Mouse (Mus musculus) stomach, embryonic 14.5 days (tissue): ENCODE data around the gene Olfr968. TPM values are rescaled to one million over a fixed set of nuclear protein-coding genes. Genes with fewer than 3 reads are reported as not detected.

Experiments
- ATAC-seq: fragments of 200-750 bp; cut with Nextera tagmentation; 2 replicates; pipeline ENCODE4 v1.8.0; 2017; ENCODE audit warnings: low read depth, moderate TSS enrichment; ENCODE audit not compliant: insufficient number of reproducible peaks, insufficient read depth, low FRiP score
- H3K27ac ChIP-seq: fragments of 300-500 bp; sonication (generic); 2 replicates; pipeline ENCODE4 v1.5.1; 2014; ENCODE audit warnings: mild to moderate bottlenecking, low read length, moderate library complexity, mixed read lengths
- H3K27me3 ChIP-seq: fragments of 300-500 bp; sonication (generic); 2 replicates; pipeline ENCODE4 v1.6.1; 2014; ENCODE audit warnings: low read length, control low read depth, mixed read lengths; ENCODE audit not compliant: control insufficient read depth, insufficient read depth
- H3K36me3 ChIP-seq: fragments of 300-500 bp; sonication (generic); 2 replicates; pipeline ENCODE4 v1.6.1; 2014; ENCODE audit warnings: mild to moderate bottlenecking, control low read depth, low read length, moderate library complexity, mixed read lengths; ENCODE audit not compliant: control insufficient read depth, insufficient read depth
- H3K4me1 ChIP-seq: fragments of 300-500 bp; sonication (generic); 2 replicates; pipeline ENCODE4 v1.6.1; 2014; ENCODE audit warnings: low read length, control low read depth, mixed read lengths; ENCODE audit not compliant: control insufficient read depth, insufficient read depth
- H3K4me2 ChIP-seq: fragments of 300-500 bp; sonication (generic); replicated peaks from 2 replicates; pipeline ENCODE4 v1.6.1; 2014; ENCODE audit warnings: low read depth, low read length, control low read depth
- H3K4me3 ChIP-seq: fragments of 300-500 bp; sonication (generic); 2 replicates; pipeline ENCODE4 v1.5.1; 2014; ENCODE audit warnings: low read depth, low read length, control low read depth
- H3K9ac ChIP-seq: fragments of 300-500 bp; sonication (generic); replicated peaks from 2 replicates; pipeline ENCODE4 v1.6.1; 2014; ENCODE audit warnings: low read depth, mild to moderate bottlenecking, control low read depth, low read length, moderate library complexity, mixed read lengths
- H3K9me3 ChIP-seq: fragments of 300-500 bp; sonication (generic); 2 replicates; pipeline ENCODE4 v1.6.1; 2016; ENCODE audit warnings: low read depth, low read length, control low read depth; ENCODE audit not compliant: control insufficient read depth
- WGBS: fragments of 180-500 bp; shearing (Covaris S2); extraction: QIAGEN DNeasy Blood & Tissue Kit; methylation state at CpG from one replicate; pipeline ENCODE4 v1.1.7; 2014; 5-methylcytosine and 5-hydroxymethylcytosine counted together
- polyA plus RNA-seq: library from polyadenylated mRNA; unstranded; fragments of >200 nt; fragmentation: Nextera tagmentation; extraction: Ambion mirVana; gene quantifications from 2 replicates; pipeline ENCODE4 v1.2.1, GENCODE M21; 2014

Olfr968 gene
- not detected in 2 replicates for polyA plus RNA-seq

DNA sequence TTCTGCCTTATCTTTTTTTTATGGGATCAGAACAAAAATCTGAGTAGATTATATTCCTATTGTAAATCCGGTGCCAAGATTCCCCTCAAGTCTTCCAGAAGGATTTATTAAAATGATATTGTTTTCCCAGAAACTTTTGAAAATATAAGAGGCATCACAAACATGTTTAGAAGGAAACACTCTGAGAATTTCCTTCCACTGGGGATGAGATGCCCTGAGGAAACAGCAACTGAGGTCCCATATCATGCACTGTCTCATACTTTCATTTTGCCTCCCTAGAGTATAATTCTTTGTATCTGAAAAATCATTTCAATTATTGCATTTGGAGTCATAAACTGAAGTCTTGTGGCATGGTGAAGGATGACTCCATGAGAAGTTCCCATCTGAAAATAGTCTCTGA lies at the start of gene Olfr968:
Gene Olfr968, minus strand, starts transcription at position 101 of the 400 bp plus-strand sequence.
- no peak for ATAC-seq
- no peaks in the 10 kb centered on the region for H3K27me3 ChIP-seq

DNA sequence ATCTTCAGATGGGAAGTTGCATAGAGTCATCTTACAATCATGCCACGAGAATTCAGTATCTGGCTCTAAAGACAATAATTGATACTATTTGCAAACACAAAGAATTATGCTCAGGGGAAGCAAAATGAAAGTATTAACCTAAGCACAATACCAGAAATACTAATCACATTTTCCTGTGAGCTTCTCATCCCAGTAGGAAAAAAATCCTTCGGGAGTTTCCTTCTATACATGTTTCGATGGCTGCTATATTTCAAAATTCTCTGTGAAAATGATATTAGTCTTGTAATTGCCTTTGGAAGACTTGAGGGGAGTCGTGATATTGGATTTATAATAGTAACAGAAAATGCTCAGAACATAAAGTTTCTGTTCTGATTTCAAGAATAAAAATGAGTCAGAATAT lies 25.5 kb upstream of the Olfr968 start, which contains the start of gene Olfr970:
Gene Olfr970, plus strand, starts transcription at position 301 of the 400 bp plus-strand sequence.
- H3K4me1 ChIP-seq = no peaks in the 10 kb centered on the region
- H3K4me3 ChIP-seq = no peak within 1 kb of the TSS
- no peaks in the 10 kb centered on the region for H3K27me3 ChIP-seq
- H3K9ac ChIP-seq = no peak within 1 kb of the TSS
- WGBS = 77% methylated on average over 4 of the region's 4 CpGs
- no peak within 1 kb of the TSS for H3K27ac ChIP-seq
- H3K36me3 ChIP-seq = no peaks in the 10 kb centered on the region
- ATAC-seq = no peak
- H3K4me2 ChIP-seq = no peak within 1 kb of the TSS
- H3K9me3 ChIP-seq = no peaks in the 10 kb centered on the region

More for the DNA sequence above, at the start of gene Olfr968:
- Histone ChIP-seq H3K4me3 (no peak within 1 kb of the TSS), H3K9ac (no peak within 1 kb of the TSS), H3K4me1 (no peaks in the 10 kb centered on the region), H3K4me2 (no peak within 1 kb of the TSS), H3K9me3 (no peaks in the 10 kb centered on the region), H3K27ac (no peak within 1 kb of the TSS), H3K36me3 (no peaks in the 10 kb centered on the region)
- WGBS = 75% methylated on average over 1 of the region's 1 CpGs

DNA sequence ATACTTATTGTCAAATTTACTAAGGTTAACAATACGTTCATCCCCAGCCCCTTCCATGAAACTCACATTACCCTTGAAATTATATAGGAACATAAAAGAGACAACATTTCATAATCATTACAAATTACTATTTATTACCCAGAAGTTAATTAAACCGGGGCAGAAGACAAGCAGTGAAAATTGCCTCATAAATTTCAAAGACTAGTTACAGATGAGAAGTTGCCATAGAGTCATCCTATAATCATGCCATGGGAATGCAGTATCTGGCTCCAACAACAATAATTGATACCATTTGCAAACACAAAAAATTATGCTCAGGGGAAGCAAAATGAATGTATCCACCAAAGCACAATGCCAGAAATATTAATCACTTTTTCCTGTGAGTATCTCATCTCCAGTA lies 7.5 kb upstream of the Olfr968 start, which contains the start of gene Olfr969:
Gene Olfr969, plus strand, starts transcription at position 388 of the 400 bp plus-strand sequence.
- Histone ChIP-seq H3K9ac (no peak within 1 kb of the TSS), H3K4me1 (no peaks in the 10 kb centered on the region), H3K27me3 (no peaks in the 10 kb centered on the region), H3K27ac (no peak within 1 kb of the TSS), H3K4me2 (no peak within 1 kb of the TSS), H3K36me3 (no peaks in the 10 kb centered on the region), H3K9me3 (no peaks in the 10 kb centered on the region), H3K4me3 (no peak within 1 kb of the TSS)
- 76% methylated on average over 2 of the region's 2 CpGs for WGBS
- no peak for ATAC-seq

DNA sequence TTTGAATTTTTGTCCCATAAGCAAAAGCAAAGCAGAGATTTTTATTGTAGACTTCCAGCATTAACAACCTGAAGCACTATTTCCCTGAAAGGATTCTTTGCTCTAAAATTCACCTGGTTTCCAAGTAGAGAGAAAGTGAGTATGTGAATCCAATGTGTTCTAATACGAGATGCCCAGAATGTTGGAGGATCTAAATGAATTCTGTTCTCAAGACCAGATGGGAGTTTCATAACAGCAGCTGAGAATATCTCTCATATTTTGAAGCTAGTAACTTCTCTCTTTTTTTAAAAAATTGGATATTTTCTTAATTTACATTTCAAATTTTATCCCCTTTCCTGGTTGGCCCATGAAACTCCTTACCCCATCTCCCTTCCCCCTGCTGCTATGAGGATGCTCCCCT lies 36.6 kb downstream of the Olfr968 start:
- WGBS = 88% methylated on average over 1 of the region's 1 CpGs
- H3K4me2 ChIP-seq = no peak overlapping the region
- no peaks in the 10 kb centered on the region for H3K36me3 ChIP-seq
- no peaks in the 10 kb centered on the region for H3K9me3 ChIP-seq
- no peak for ATAC-seq
- no peak overlapping the region for H3K9ac ChIP-seq
- no peaks in the 10 kb centered on the region for H3K27me3 ChIP-seq
- no peak overlapping the region for H3K27ac ChIP-seq
- no peaks in the 10 kb centered on the region for H3K4me1 ChIP-seq
- no peak overlapping the region for H3K4me3 ChIP-seq

DNA sequence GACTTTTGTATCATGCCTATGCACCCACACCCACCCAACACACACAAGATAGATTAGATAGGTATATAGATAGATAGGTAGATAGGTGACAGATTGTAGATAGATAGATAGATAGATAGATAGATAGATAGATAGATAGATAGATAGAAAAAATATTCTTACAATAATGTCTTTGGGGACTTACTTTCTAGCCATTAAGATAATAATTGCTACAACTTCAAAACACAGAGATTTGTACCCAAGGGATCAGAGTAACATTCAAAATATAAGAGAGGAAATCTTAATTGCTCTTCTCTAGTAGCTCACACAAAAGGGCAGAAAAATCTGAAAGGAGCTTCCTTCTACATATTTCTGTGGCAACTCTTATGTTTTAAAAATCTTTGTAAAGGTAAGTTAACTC lies 37.1 kb downstream of the Olfr968 start, which contains the start of gene Olfr967:
Gene Olfr967, plus strand, starts transcription at position 301 of the 400 bp plus-strand sequence.
- ATAC-seq = no peak
- Histone ChIP-seq H3K9ac (no peak within 1 kb of the TSS), H3K27me3 (no peaks in the 10 kb centered on the region), H3K9me3 (no peaks in the 10 kb centered on the region), H3K4me3 (no peak within 1 kb of the TSS), H3K27ac (no peak within 1 kb of the TSS), H3K36me3 (no peaks in the 10 kb centered on the region), H3K4me1 (no peaks in the 10 kb centered on the region), H3K4me2 (no peak within 1 kb of the TSS)

DNA sequence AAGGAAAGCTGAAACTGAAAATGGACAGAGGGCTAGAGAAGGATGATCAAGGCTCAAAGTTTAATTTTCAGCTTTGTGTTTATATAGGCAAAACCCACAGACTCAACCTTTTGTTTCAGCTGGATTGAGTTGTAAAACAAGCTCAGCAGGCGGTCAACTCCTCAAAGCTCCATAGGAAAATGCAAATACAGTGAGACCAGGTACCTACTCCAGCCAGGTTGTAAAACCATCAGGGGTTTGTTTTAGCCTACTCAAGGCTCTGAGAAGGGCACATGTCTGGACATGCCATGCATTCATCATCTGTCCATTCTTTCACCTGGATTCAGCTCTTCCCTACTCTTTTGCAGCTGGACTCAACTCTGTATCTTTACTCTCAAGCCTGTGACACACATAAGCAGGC lies 42.3 kb downstream of the Olfr968 start:
- ATAC-seq = no peak
- Histone ChIP-seq H3K27me3 (no peaks in the 10 kb centered on the region), H3K4me1 (no peaks in the 10 kb centered on the region), H3K9me3 (no peaks in the 10 kb centered on the region), H3K27ac (no peak overlapping the region), H3K4me3 (no peak overlapping the region), H3K4me2 (no peak overlapping the region), H3K9ac (no peak overlapping the region), H3K36me3 (no peaks in the 10 kb centered on the region)
- 83% methylated on average over 1 of the region's 1 CpGs for WGBS

DNA sequence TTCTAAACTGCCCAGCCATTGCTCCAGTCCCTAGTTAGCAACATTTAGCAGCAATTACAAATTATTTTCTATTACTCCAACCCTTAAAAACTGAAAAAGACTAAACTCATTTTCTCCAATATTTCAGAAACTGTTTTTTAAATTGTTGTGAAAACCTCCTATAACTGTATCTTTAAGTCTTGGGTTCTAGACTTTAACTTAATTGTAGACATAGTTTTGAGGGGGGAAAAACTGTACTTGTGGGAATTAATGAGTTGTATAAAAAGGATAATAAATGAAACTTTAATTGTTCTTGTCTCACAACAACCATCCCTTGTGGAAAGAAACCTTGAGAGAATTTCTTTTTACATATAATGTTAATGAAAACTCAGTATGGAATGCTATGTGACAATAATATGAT lies 52.4 kb downstream of the Olfr968 start, which contains the start of gene Olfr150:
Gene Olfr150, plus strand, starts transcription at position 301 of the 400 bp plus-strand sequence.
- Histone ChIP-seq H3K4me3 (no peak within 1 kb of the TSS), H3K27me3 (no peaks in the 10 kb centered on the region), H3K27ac (no peak within 1 kb of the TSS), H3K4me2 (no peak within 1 kb of the TSS), H3K36me3 (no peaks in the 10 kb centered on the region), H3K9me3 (no peaks in the 10 kb centered on the region), H3K4me1 (no peaks in the 10 kb centered on the region), H3K9ac (no peak within 1 kb of the TSS)
- ATAC-seq = no peak

Other genes starting within 250 kb of the Olfr968 start
- not detected in 2 replicates for gene Olfr958, start 229.2 kb downstream of the Olfr968 start, polyA plus RNA-seq
- not detected in 2 replicates for gene Olfr959, start 207.7 kb downstream of the Olfr968 start, polyA plus RNA-seq
- gene AW551984, start 178.8 kb downstream of the Olfr968 start, polyA plus RNA-seq = 34.6 and 39.9 TPM in 2 replicates
- not detected in 2 replicates for gene Olfr148, start 172.6 kb downstream of the Olfr968 start, polyA plus RNA-seq
- not detected in 2 replicates for gene Olfr960, start 161.9 kb downstream of the Olfr968 start, polyA plus RNA-seq
- not detected in 2 replicates for gene Olfr961, start 138.2 kb downstream of the Olfr968 start, polyA plus RNA-seq
- not detected in 2 replicates for gene Olfr963, start 116.0 kb downstream of the Olfr968 start, polyA plus RNA-seq
- not detected in 2 replicates for gene Olfr149, start 76.1 kb downstream of the Olfr968 start, polyA plus RNA-seq
- gene Olfr965, start 71.9 kb downstream of the Olfr968 start, polyA plus RNA-seq = not detected in 2 replicates
- not detected in 2 replicates for gene Olfr150, start 52.3 kb downstream of the Olfr968 start, polyA plus RNA-seq
- not detected in 2 replicates for gene Olfr967, start 37.0 kb downstream of the Olfr968 start, polyA plus RNA-seq
- gene Olfr969, start 7.7 kb upstream of the Olfr968 start, polyA plus RNA-seq = not detected in 2 replicates
- not detected in 2 replicates for gene Olfr970, start 25.6 kb upstream of the Olfr968 start, polyA plus RNA-seq
- not detected in 2 replicates for gene Olfr971, start 53.6 kb upstream of the Olfr968 start, polyA plus RNA-seq
- not detected in 2 replicates for gene Olfr972, start 83.2 kb upstream of the Olfr968 start, polyA plus RNA-seq
- gene Olfr229, start 124.1 kb upstream of the Olfr968 start, polyA plus RNA-seq = not detected in 2 replicates
- gene Olfr974, start 154.2 kb upstream of the Olfr968 start, polyA plus RNA-seq = not detected in 2 replicates
- gene Olfr975, start 168.8 kb upstream of the Olfr968 start, polyA plus RNA-seq = 0.09 TPM in 1 of 2 replicates, not detected in the other
- gene Olfr976, start 177.9 kb upstream of the Olfr968 start, polyA plus RNA-seq = not detected in 2 replicates
- gene Olfr978, start 208.9 kb upstream of the Olfr968 start, polyA plus RNA-seq = not detected in 2 replicates
- gene Olfr979, start 220.2 kb upstream of the Olfr968 start, polyA plus RNA-seq = not detected in 2 replicates
- not detected in 2 replicates for gene Olfr980, start 226.3 kb upstream of the Olfr968 start, polyA plus RNA-seq
- not detected in 2 replicates for gene Olfr981, start 238.2 kb upstream of the Olfr968 start, polyA plus RNA-seq